Mouse (Mus musculus): ENCODE results near the gene Gucy1b2. TPM values are rescaled to one million over a fixed set of nuclear protein-coding genes. Genes with fewer than 3 reads are reported as not detected.
A peak's percentile ranks its signal among the peaks of the same experiment; 100 is the strongest.

Gene Gucy1b2
- polyA plus RNA-seq, 1 experiment, result not detected

- no peak for TF ChIP-seq CTCF (IDR thresholded peaks at IDR 0.05; ENCODE audit: insufficient read depth, low read depth, low read length)
- TF ChIP-seq POLR2A (IDR thresholded peaks at IDR 0.05; ENCODE audit: insufficient read depth, low read depth, low read length), result no peak
- Histone ChIP-seq H3K4me3 (ENCODE audit: insufficient read depth, low read depth, low read length) (no peak overlapping the region), H3K4me1 (ENCODE audit: control insufficient read depth, insufficient read depth, low read length) (no peaks in the 10 kb centered on the region), H3K27ac (ENCODE audit: insufficient read depth, low read depth, low read length) (no peak overlapping the region)
- 90% methylated on average over 2 of the region's 2 CpGs for WGBS
Observed at GRCm38 (mm10) chr14:62472061-62472460, 16.0 kb upstream of the Gucy1b2 start.

GRCm38 (mm10) chr14:62468753-62469125, 12.7 kb upstream of the Gucy1b2 start:
- no peak for TF ChIP-seq POLR2A (IDR thresholded peaks at IDR 0.05; ENCODE audit: insufficient read depth, low read depth, low read length)
- TF ChIP-seq CTCF (IDR thresholded peaks at IDR 0.05; ENCODE audit: insufficient read depth, low read depth, low read length), result no peak

GRCm38 (mm10) chr14:62468119-62468752, 12.1 kb upstream of the Gucy1b2 start:
- 87% methylated on average over 6 of the region's 6 CpGs for WGBS
- TF ChIP-seq CTCF (IDR thresholded peaks at IDR 0.05; ENCODE audit: insufficient read depth, low read depth, low read length) (no peak), POLR2A (IDR thresholded peaks at IDR 0.05; ENCODE audit: insufficient read depth, low read depth, low read length) (no peak)
- H3K4me1 ChIP-seq (ENCODE audit: control insufficient read depth, insufficient read depth, low read length), result 0 out of 2 replicates have a peak, but pooled peaks cover 5% of the 10 kb centered on the region
- no peak overlapping the region for H3K27ac ChIP-seq (ENCODE audit: insufficient read depth, low read depth, low read length)
- no peak overlapping the region for H3K4me3 ChIP-seq (ENCODE audit: insufficient read depth, low read depth, low read length)

More at GRCm38 (mm10) chr14:62468753-62469125, 12.7 kb upstream of the Gucy1b2 start:
- 0 out of 2 replicates have a peak, but pooled peaks cover 5% of the 10 kb centered on the region for H3K4me1 ChIP-seq (ENCODE audit: control insufficient read depth, insufficient read depth, low read length)
- WGBS, result 93% methylated on average over 5 of the region's 5 CpGs
- no peak overlapping the region for H3K27ac ChIP-seq (ENCODE audit: insufficient read depth, low read depth, low read length)
- H3K4me3 ChIP-seq (ENCODE audit: insufficient read depth, low read depth, low read length), result no peak overlapping the region

- no peak overlapping the region for H3K27ac ChIP-seq (ENCODE audit: insufficient read depth, low read depth, low read length)
- no peak overlapping the region for H3K4me3 ChIP-seq (ENCODE audit: insufficient read depth, low read depth, low read length)
- 26% methylated on average over 9 of the region's 9 CpGs for WGBS
- TF ChIP-seq CTCF (IDR thresholded peaks at IDR 0.05; ENCODE audit: insufficient read depth, low read depth, low read length), result no peak
- no peak for TF ChIP-seq POLR2A (IDR thresholded peaks at IDR 0.05; ENCODE audit: insufficient read depth, low read depth, low read length)
- 0 out of 2 replicates have a peak, but pooled peaks cover 5% of the 10 kb centered on the region for H3K4me1 ChIP-seq (ENCODE audit: control insufficient read depth, insufficient read depth, low read length)
Observed at GRCm38 (mm10) chr14:62464966-62465365, 8.9 kb upstream of the Gucy1b2 start.

- H3K27ac ChIP-seq (ENCODE audit: insufficient read depth, low read depth, low read length), result no peak overlapping the region
- no peak overlapping the region for H3K4me3 ChIP-seq (ENCODE audit: insufficient read depth, low read depth, low read length)
- H3K4me1 ChIP-seq (ENCODE audit: control insufficient read depth, insufficient read depth, low read length), result peaks cover 5% of the 10 kb centered on the region
- 80% methylated on average over 11 of the region's 11 CpGs for WGBS
- TF ChIP-seq CTCF (IDR thresholded peaks at IDR 0.05; ENCODE audit: insufficient read depth, low read depth, low read length), result no peak
- TF ChIP-seq POLR2A (IDR thresholded peaks at IDR 0.05; ENCODE audit: insufficient read depth, low read depth, low read length), result no peak
Observed at GRCm38 (mm10) chr14:62459541-62459940, 3.5 kb upstream of the Gucy1b2 start.

GRCm38 (mm10) chr14:62457420-62458181, 1.5 kb upstream of the Gucy1b2 start:
- WGBS, result 11% methylated on average over 22 of the region's 22 CpGs
- no peak overlapping the region for H3K27ac ChIP-seq (ENCODE audit: insufficient read depth, low read depth, low read length)

GRCm38 (mm10) chr14:62455570-62455879, 564 bp downstream of the Gucy1b2 start:
- WGBS, result 24% methylated on average over 5 of the region's 5 CpGs
- TF ChIP-seq POLR2A (IDR thresholded peaks at IDR 0.05; ENCODE audit: insufficient read depth, low read depth, low read length) (no peak), CTCF (IDR thresholded peaks at IDR 0.05; ENCODE audit: insufficient read depth, low read depth, low read length) (no peak)
- Histone ChIP-seq H3K4me1 (ENCODE audit: control insufficient read depth, insufficient read depth, low read length) (peaks cover 9% of the 10 kb centered on the region), H3K4me3 (ENCODE audit: insufficient read depth, low read depth, low read length) (no peak overlapping the region), H3K27ac (ENCODE audit: insufficient read depth, low read depth, low read length) (no peak overlapping the region)

More at GRCm38 (mm10) chr14:62457420-62458181, 1.5 kb upstream of the Gucy1b2 start:
- TF ChIP-seq POLR2A (IDR thresholded peaks at IDR 0.05; ENCODE audit: insufficient read depth, low read depth, low read length) (no peak), CTCF (IDR thresholded peaks at IDR 0.05; ENCODE audit: insufficient read depth, low read depth, low read length) (peak; percentile 75)
- Histone ChIP-seq H3K4me3 (ENCODE audit: insufficient read depth, low read depth, low read length) (peak overlapping the region; percentile 23), H3K4me1 (ENCODE audit: control insufficient read depth, insufficient read depth, low read length) (peaks cover 9% of the 10 kb centered on the region)

GRCm38 (mm10) chr14:62454760-62455569, 1.1 kb downstream of the Gucy1b2 start:
- H3K4me3 ChIP-seq (ENCODE audit: insufficient read depth, low read depth, low read length), result no peak overlapping the region
- no peak overlapping the region for H3K27ac ChIP-seq (ENCODE audit: insufficient read depth, low read depth, low read length)
- H3K4me1 ChIP-seq (ENCODE audit: control insufficient read depth, insufficient read depth, low read length), result peaks cover 9% of the 10 kb centered on the region
- TF ChIP-seq CTCF (IDR thresholded peaks at IDR 0.05; ENCODE audit: insufficient read depth, low read depth, low read length) (no peak), POLR2A (IDR thresholded peaks at IDR 0.05; ENCODE audit: insufficient read depth, low read depth, low read length) (no peak)
- WGBS, result 45% methylated on average over 9 of the region's 9 CpGs

Data from olfactory bulb, adult 2 months (tissue).